Mouse (Mus musculus): ENCODE data around the gene Tspan9.

The Tspan9 gene

GRCm38 (mm10) chr6:128010135-128010971 is 133.0 kb downstream of the Tspan9 start:
- no peak for DNase-seq

DNA sequence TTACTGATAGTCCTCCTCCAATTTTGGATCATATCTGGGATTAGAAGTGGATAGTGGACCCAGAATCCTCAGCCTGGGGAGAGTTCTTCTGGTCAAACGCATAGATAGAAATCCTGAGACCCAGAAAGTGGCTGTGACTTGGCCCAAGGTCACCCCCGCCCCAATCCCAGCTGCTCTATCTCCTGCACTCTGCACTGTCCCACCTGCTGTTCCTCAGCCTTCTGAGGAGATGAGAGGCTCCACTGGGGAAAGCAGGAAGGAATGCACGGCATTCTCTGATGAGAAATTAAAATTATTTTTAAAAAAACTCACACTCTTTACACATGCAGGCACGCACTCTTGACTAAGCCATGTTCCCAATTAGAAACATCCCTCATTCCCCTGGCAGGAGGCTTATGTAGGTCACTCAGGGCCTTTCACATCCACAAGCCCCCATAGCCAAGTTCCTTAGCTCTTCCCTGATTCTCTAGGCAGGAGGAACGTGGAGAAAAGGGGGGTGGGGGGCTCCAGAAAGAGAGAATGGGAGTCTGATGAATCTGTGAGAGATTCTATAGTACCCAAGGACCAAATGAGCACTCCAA is 135.3 kb downstream of the Tspan9 start:
- no peak for DNase-seq

- DNase-seq = peak; percentile 96
Observed at GRCm38 (mm10) chr6:128007241-128007701, 136.1 kb downstream of the Tspan9 start.

DNA sequence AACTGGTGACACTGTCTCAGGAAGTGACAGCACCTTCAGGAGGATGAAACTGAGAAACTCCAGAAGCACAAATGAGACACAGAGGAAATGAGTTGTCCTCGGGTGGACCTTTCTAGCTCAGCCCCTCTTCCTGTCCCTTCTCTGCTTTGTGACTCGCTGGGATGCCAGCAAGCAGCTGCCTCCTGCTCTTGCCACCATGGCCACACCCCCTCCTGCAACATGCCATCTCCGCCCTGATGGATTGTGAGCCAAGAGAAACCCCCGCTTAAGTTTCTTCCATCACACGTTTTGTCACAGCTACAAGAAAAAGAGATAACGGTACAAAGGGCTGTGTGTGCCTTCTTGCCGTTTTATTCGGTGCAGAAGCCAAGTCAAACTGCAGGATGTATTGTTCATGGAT is 137.2 kb downstream of the Tspan9 start:
- no peak for DNase-seq

DNA sequence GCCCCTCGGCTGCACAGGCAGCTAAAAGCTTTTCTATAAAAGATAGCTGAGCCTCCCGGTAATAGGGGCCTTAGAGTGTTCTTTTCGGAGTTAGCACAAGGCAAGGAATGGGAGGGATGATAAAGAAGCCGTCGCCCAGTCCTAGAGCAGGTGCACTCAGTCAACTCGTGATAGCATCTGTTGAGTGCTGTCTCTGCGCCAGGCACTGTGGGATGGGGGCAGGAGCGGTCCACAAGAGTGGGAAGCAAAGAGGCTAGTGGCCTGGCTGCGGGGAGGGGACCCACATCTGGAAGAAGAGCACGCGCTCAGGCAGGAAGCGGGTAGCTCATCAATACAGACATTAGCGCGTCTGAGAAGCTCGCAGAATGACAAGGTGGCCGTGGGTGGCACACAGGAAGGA is 138.8 kb downstream of the Tspan9 start:
- DNase-seq = peak; percentile 93

- DNase-seq = no peak
Observed at GRCm38 (mm10) chr6:128003542-128003941, 139.9 kb downstream of the Tspan9 start.

GRCm38 (mm10) chr6:128002667-128003066 is 140.7 kb downstream of the Tspan9 start:
- DNase-seq = no peak

GRCm38 (mm10) chr6:128002104-128002503 is 141.3 kb downstream of the Tspan9 start:
- DNase-seq = no peak

DNA sequence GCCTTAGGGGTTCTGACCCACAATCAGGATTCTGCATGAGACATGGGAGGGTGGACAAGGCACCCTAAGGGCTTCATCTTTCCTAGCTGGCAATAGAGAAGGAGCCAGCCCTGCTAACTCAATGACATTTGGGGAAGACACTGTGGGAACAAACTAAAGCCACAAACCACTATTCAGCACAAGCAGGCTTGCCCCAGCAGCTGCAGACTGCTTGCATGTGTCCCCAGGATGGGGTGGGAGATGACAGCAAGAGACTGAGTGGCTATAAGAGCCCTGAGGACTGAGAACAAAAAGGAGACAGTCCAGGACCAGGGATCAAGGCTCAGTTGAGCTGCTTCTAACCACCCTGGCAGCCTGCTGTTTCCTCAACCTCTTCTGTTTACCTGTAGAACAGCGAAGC is 141.8 kb downstream of the Tspan9 start:
- DNase-seq = no peak

- DNase-seq = no peak
Observed at GRCm38 (mm10) chr6:128000777-128001176, 142.6 kb downstream of the Tspan9 start.

DNA sequence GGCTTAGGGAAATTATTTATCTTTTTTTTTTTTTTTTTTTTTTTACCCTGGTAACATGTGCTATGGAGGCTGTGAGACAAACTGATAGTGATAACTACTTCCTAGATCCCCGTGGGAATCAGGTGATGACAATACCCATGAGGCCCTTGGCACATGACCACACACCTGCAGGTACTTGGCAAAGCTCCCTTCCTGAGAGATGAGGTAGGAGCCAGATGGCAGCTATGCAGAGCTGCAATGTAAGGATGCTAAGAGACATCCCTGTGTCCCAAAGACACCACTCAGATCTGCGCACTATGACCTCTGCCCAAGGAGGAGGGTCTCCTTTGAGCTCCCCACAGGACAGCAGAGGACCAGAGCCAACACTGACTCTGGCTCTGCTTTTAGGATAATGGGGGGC is 144.3 kb downstream of the Tspan9 start:
- DNase-seq = no peak

- DNase-seq = no peak
Observed at GRCm38 (mm10) chr6:127996928-127997327, 146.5 kb downstream of the Tspan9 start.

- no peak for DNase-seq
Observed at GRCm38 (mm10) chr6:127992993-127993392, 150.4 kb downstream of the Tspan9 start.

- DNase-seq = peak; percentile 97
Observed at GRCm38 (mm10) chr6:127991509-127992176, 151.8 kb downstream of the Tspan9 start.

- peak; percentile 99 for DNase-seq
Observed at GRCm38 (mm10) chr6:127989624-127990212, 153.7 kb downstream of the Tspan9 start.

- DNase-seq = peak; percentile 88
Observed at GRCm38 (mm10) chr6:127988944-127989494, 154.4 kb downstream of the Tspan9 start.

- DNase-seq = peak; percentile 94
Observed at GRCm38 (mm10) chr6:127987374-127987773, 156.0 kb downstream of the Tspan9 start.

DNA sequence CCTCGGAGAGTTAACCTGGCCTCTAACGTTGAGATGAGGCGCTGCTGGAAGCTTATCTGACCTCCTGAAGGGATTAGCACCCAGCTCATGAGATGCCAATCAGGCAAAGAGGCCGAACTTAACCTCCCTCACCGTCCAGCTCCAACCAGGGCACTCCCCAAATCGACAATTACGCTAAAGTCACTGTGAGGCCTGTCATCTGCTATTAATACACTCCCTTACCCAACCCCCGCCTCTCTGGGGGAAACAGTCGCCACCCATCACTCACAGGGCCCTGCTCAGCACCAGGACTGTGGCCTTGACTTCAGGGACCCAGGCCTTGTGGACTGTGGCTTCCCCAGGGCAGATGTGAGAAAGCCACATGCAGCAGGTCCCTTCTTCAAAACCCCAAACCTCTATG is 157.0 kb downstream of the Tspan9 start:
- peak; percentile 96 for DNase-seq

- DNase-seq = peak; percentile 93
Observed at GRCm38 (mm10) chr6:127981176-127981575, 162.2 kb downstream of the Tspan9 start.

GRCm38 (mm10) chr6:127980381-127981045 is 162.9 kb downstream of the Tspan9 start:
- DNase-seq = no peak

DNA sequence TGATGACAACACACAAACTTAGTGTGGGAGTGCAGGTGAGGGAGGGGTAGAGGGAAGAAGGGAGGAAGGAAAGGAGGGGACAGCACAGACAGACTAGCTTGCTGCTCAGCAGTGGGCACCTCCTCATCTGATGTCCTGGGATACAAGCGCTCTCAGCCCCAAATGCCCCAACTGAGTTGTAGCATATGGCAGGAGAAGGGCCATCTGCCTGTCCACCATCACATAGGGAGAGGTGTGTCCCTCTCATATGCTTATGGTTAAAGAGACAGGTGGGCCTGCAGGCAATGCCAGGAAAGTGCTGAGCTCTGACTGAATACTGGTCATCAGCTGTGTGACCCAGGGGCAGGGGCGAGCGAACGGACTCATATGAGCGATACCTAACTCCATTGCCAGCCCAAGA is 163.6 kb downstream of the Tspan9 start:
- DNase-seq = no peak

DNA sequence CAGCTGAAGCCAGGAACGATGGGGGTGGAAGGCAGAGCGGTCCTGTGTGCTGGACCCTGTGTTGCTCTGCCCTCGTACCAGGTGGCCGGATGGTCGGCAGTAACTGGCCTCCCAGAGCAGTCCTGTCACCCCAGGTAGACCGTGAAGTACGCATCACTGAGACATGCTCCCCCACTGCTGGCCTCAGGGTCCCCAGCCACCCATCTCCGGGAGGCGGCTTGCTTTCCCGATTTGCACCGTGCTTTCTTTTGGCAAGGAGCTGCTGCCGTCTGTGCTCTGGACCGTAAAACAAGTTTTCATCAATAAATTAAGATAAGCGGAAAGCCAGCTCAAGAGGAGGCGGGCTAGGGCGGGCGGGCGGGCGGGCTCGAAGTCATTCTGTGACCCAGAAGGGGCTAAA is 164.5 kb downstream of the Tspan9 start:
- no peak for DNase-seq

DNA sequence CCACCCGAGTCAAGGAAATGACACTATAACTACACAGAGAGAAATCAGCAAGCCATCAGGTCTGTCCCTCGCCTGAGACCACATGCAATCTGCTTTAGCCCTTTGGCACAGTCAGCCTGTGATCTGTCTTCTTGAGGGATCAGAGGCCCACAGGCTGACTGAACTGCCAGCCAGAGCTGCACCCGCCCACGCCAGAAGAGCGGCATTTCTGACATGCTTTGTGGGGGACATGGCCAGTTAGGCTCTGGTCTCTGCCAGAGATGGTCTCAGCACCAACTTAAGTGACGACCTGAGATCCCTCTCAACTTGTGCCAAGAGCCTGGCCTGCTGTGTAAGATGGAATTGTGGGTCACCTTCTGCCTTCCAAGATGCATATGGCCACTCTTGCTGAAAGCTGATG is 166.7 kb downstream of the Tspan9 start:
- DNase-seq = no peak

Data from heart, adult 11 months (tissue).